Mouse (Mus musculus): ENCODE results near the gene Def6. TPM values are rescaled to one million over a fixed set of nuclear protein-coding genes. Genes with fewer than 3 reads are reported as not detected.

Def6 gene
- total and polyA plus RNA-seq, 3 experiments = 121 to 154 TPM; not detected in 1

GRCm38 (mm10) chr17:28261795-28262194 is 54.2 kb downstream of the Def6 start:
- Histone ChIP-seq H3K4me3 (ENCODE audit: control insufficient read depth in 1 of 2, insufficient read depth in 1 of 2, low read depth in 2 of 2, low read length in 2 of 2) (no peak overlapping the region), H3K9me3 (replicated peaks; ENCODE audit: insufficient read depth, low read length) (no peaks in the 10 kb centered on the region), H3K79me2 (ENCODE audit: control insufficient read depth, insufficient read depth, low read length, poor library complexity) (no peaks in the 10 kb centered on the region), H3K27me3 (ENCODE audit: control insufficient read depth in 1 of 2, insufficient read depth in 2 of 2, low read length in 2 of 2) (no peaks in the 10 kb centered on the region), H3K9ac (ENCODE audit: control insufficient read depth, low read depth, low read length, poor library complexity, severe bottlenecking) (no peak overlapping the region), H3K27ac (ENCODE audit: control insufficient read depth, low read depth, low read length) (no peak overlapping the region), H3K36me3 (ENCODE audit: control insufficient read depth in 1 of 2, insufficient read depth in 2 of 2, low read length in 2 of 2) (peaks cover 0 to 5% of the 10 kb centered on the region in 2 experiments; a peak in 2 of 4 replicates), H3K4me1 (ENCODE audit: control insufficient read depth in 1 of 2, insufficient read depth in 2 of 2, low read length in 2 of 2) (peaks cover 0 to 5% of the 10 kb centered on the region in 2 experiments; a peak in 2 of 4 replicates)
- TF ChIP-seq CHD1 (IDR thresholded peaks at IDR 0.05; ENCODE audit: low read depth, low read length) (no peak), POLR2AphosphoS5 (IDR thresholded peaks at IDR 0.05; ENCODE audit: borderline replicate concordance, low read depth, low read length) (no peak)
- DNase-seq (ENCODE audit: low read depth, low spot score) = no peak

- TF ChIP-seq MAFK (IDR thresholded peaks at IDR 0.05; ENCODE audit: borderline replicate concordance, low read depth, low read length) = no peak
- no peak for TF ChIP-seq CHD2 (IDR thresholded peaks at IDR 0.05; ENCODE audit: low read length)
- TF ChIP-seq HCFC1 (IDR thresholded peaks at IDR 0.05; ENCODE audit: low read depth, low read length) = no peak
- no peak for TF ChIP-seq GATA1 (IDR thresholded peaks at IDR 0.05; ENCODE audit: low read depth, low read length)
- TF ChIP-seq EP300 (IDR thresholded peaks at IDR 0.05; ENCODE audit: low read depth in 1 of 2, low read length in 2 of 2) = no peak
- no peak for TF ChIP-seq USF2 (IDR thresholded peaks at IDR 0.05; ENCODE audit: borderline replicate concordance in 1 of 2, insufficient read depth in 1 of 2, low read depth in 1 of 2, low read length in 2 of 2)
- TF ChIP-seq MXI1 (IDR thresholded peaks at IDR 0.05; ENCODE audit: low read depth, low read length) = no peak
- TF ChIP-seq SMC3 (IDR thresholded peaks at IDR 0.05; ENCODE audit: low read depth, low read length) = no peak
- TF ChIP-seq E2F4 (IDR thresholded peaks at IDR 0.05; ENCODE audit: borderline replicate concordance, low read depth, low read length) = no peak
- TF ChIP-seq MAZ (IDR thresholded peaks at IDR 0.05; ENCODE audit: low read depth, low read length) = no peak
- no peak for TF ChIP-seq RCOR1 (IDR thresholded peaks at IDR 0.05; ENCODE audit: low read depth, low read length)
- TF ChIP-seq ZC3H11A (IDR thresholded peaks at IDR 0.05; ENCODE audit: low read depth, low read length) = no peak
- TF ChIP-seq NRF1 (IDR thresholded peaks at IDR 0.05; ENCODE audit: insufficient read depth, low read depth, low read length, poor library complexity, severe bottlenecking) = no peak
- no peak for TF ChIP-seq JUND (IDR thresholded peaks at IDR 0.05; ENCODE audit: low read depth, low read length)
- TF ChIP-seq CTCF (IDR thresholded peaks at IDR 0.05 in 2 of 3, conservative IDR thresholded peaks at IDR 0.05 in 1 of 3; ENCODE audit: control insufficient read depth in 1 of 3, insufficient read depth in 1 of 3, low read depth in 2 of 3, low read length in 3 of 3, poor library complexity in 1 of 3, severe bottlenecking in 1 of 3) = no peak
- no peak for TF ChIP-seq USF1 (IDR thresholded peaks at IDR 0.05; ENCODE audit: low read depth, low read length)
- H3K4me3 ChIP-seq (ENCODE audit: control insufficient read depth in 1 of 2, insufficient read depth in 1 of 2, low read depth in 2 of 2, low read length in 2 of 2) = no peak overlapping the region
- no peaks in the 10 kb centered on the region for H3K79me2 ChIP-seq (ENCODE audit: control insufficient read depth, insufficient read depth, low read length, poor library complexity)
- H3K4me1 ChIP-seq (ENCODE audit: control insufficient read depth in 1 of 2, insufficient read depth in 2 of 2, low read length in 2 of 2) = no peaks in the 10 kb centered on the region
- H3K9ac ChIP-seq (ENCODE audit: control insufficient read depth, low read depth, low read length, poor library complexity, severe bottlenecking) = no peak overlapping the region
- no peaks in the 10 kb centered on the region for H3K9me3 ChIP-seq (replicated peaks; ENCODE audit: insufficient read depth, low read length)
- H3K27me3 ChIP-seq (ENCODE audit: control insufficient read depth in 1 of 2, insufficient read depth in 2 of 2, low read length in 2 of 2) = no peaks in the 10 kb centered on the region
- H3K36me3 ChIP-seq (ENCODE audit: control insufficient read depth in 1 of 2, insufficient read depth in 2 of 2, low read length in 2 of 2) = no peaks in the 10 kb centered on the region
- H3K27ac ChIP-seq (ENCODE audit: control insufficient read depth, low read depth, low read length) = no peak overlapping the region
- no peak for DNase-seq (ENCODE audit: low read depth, low spot score)
These were observed 55.8 kb downstream of the Def6 start for GRCm38 (mm10) chr17:28263181-28263894.
